Mouse (Mus musculus): ENCODE measurements at regions not wholly inside any gene's neighbourhood (a gene's known extent, or its start where the extent isn't known, plus 50 kb on each side); places are given as distances from the start of the nearest gene placed in this dataset.

DNA sequence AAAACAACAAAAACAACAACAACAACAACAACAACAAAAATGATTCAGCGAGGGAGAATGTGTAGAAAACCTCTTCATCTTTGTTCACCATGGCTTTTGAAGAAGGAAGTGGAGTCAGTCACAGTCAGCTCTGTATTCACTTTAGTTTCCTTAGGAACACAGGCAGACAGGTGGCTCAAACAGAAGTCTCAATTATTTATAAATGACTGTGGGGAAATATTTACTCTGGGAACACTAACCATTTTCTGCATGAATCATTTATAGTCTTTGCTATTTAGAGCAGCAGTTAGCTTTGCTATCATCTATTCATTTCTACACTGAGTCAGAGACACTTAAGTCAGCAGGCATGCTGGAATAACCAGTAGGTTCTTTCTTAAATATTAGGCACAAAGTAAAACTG lies 54.6 kb upstream of the Ica1 start:
- TF ChIP-seq MAFK (IDR thresholded peaks at IDR 0.05; ENCODE audit: insufficient read depth, low read depth, low read length) (no peak), CHD2 (IDR thresholded peaks at IDR 0.05; ENCODE audit: low read depth, low read length) (no peak), ZNF384 (IDR thresholded peaks at IDR 0.05; ENCODE audit: low read depth, low read length) (no peak)

Measured in ES-E14 (cell line).